Mouse (Mus musculus): ENCODE results near the gene Camk2g. TPM values are rescaled to one million over a fixed set of nuclear protein-coding genes. Genes with fewer than 3 reads are reported as not detected.

The Camk2g gene
- polyA plus RNA-seq, 1 experiment = 287 TPM

DNA sequence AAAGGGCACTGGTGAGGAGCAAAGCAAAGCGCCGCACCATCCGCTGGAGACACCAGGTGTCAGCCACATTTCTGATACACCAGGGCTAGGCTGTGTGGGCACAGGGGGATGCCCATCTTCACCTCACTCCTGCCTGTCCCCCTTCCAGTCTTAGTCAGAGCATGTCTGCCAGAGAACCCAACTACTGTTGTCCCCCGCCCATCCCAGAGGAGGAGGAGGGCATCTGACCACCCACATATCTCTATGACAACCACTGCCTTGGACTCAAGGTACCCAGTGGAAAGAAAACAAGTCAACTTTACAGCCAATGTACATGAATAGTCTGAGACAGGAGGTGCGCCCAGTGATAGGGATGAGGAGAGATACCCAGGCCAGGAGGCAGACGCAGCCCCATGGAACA, 2.9 kb downstream of the Camk2g start:
- H3K4me1 ChIP-seq (ENCODE audit: control insufficient read depth, insufficient read depth, low read length) = peaks cover 20% of the 10 kb centered on the region
- H3K4me3 ChIP-seq (ENCODE audit: insufficient read depth, low read length) = peak overlapping the region; percentile 48; the same call in 1 of the 2 replicates
- TF ChIP-seq CTCF (IDR thresholded peaks at IDR 0.05; ENCODE audit: extremely low read depth, insufficient read depth, low read length) = no peak
- TF ChIP-seq POLR2A (IDR thresholded peaks at IDR 0.05; ENCODE audit: extremely low read depth, insufficient read depth, low read length) = no peak
- peak overlapping the region; percentile 62 for H3K27ac ChIP-seq (ENCODE audit: insufficient read depth, low read length)

- no peak for TF ChIP-seq POLR2A (IDR thresholded peaks at IDR 0.05; ENCODE audit: extremely low read depth, insufficient read depth, low read length)
- TF ChIP-seq CTCF (IDR thresholded peaks at IDR 0.05; ENCODE audit: extremely low read depth, insufficient read depth, low read length) = no peak
- Histone ChIP-seq H3K27ac (ENCODE audit: insufficient read depth, low read length) (peak overlapping the region; percentile 62), H3K4me3 (ENCODE audit: insufficient read depth, low read length) (peak overlapping the region; percentile 48), H3K4me1 (ENCODE audit: control insufficient read depth, insufficient read depth, low read length) (peaks cover 22% of the 10 kb centered on the region)
Observed at GRCm38 (mm10) chr14:20790445-20790844, 3.4 kb downstream of the Camk2g start.

GRCm38 (mm10) chr14:20789593-20789992, 4.3 kb downstream of the Camk2g start:
- H3K4me3 ChIP-seq (ENCODE audit: insufficient read depth, low read length) = no peak overlapping the region
- peaks cover 23% of the 10 kb centered on the region for H3K4me1 ChIP-seq (ENCODE audit: control insufficient read depth, insufficient read depth, low read length)
- 0 out of 2 replicates have a peak overlapping the region, but pooled peaks have one; percentile 6 for H3K27ac ChIP-seq (ENCODE audit: insufficient read depth, low read length)
- TF ChIP-seq CTCF (IDR thresholded peaks at IDR 0.05; ENCODE audit: extremely low read depth, insufficient read depth, low read length) = no peak
- TF ChIP-seq POLR2A (IDR thresholded peaks at IDR 0.05; ENCODE audit: extremely low read depth, insufficient read depth, low read length) = no peak

DNA sequence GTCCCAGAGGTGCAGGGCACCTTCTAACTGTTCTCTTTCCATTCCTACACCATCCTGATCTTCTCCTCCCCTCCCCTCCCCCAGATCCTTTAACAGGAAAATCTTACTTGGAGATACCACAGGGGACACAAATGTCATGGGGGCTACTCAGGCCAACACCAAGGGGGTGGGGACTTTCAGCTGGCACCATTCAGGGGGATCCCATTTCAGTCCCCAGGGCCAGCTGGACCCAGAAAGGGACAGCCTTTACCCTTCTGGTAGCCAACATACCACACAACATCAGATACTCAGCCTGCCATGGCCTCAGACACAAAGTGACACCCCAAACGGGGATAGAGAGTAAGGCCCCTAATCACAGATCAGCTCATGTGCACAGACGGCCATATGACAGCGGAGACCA, 5.7 kb downstream of the Camk2g start:
- H3K4me1 ChIP-seq (ENCODE audit: control insufficient read depth, insufficient read depth, low read length) = peaks cover 23% of the 10 kb centered on the region
- no peak overlapping the region for H3K27ac ChIP-seq (ENCODE audit: insufficient read depth, low read length)
- H3K4me3 ChIP-seq (ENCODE audit: insufficient read depth, low read length) = no peak overlapping the region
- TF ChIP-seq POLR2A (IDR thresholded peaks at IDR 0.05; ENCODE audit: extremely low read depth, insufficient read depth, low read length) (no peak), CTCF (IDR thresholded peaks at IDR 0.05; ENCODE audit: extremely low read depth, insufficient read depth, low read length) (no peak)

GRCm38 (mm10) chr14:20786611-20787015, 7.3 kb downstream of the Camk2g start:
- Histone ChIP-seq H3K27ac (ENCODE audit: insufficient read depth, low read length) (peak overlapping the region; percentile 57; the same call in 1 of the 2 replicates), H3K4me3 (ENCODE audit: insufficient read depth, low read length) (no peak overlapping the region)

GRCm38 (mm10) chr14:20786020-20786419, 7.9 kb downstream of the Camk2g start:
- H3K27ac ChIP-seq (ENCODE audit: insufficient read depth, low read length) = peak overlapping the region; percentile 57; the same call in 1 of the 2 replicates
- no peak overlapping the region for H3K4me3 ChIP-seq (ENCODE audit: insufficient read depth, low read length)
- TF ChIP-seq CTCF (IDR thresholded peaks at IDR 0.05; ENCODE audit: extremely low read depth, insufficient read depth, low read length) = no peak
- no peak for TF ChIP-seq POLR2A (IDR thresholded peaks at IDR 0.05; ENCODE audit: extremely low read depth, insufficient read depth, low read length)
- peaks cover 17% of the 10 kb centered on the region for H3K4me1 ChIP-seq (ENCODE audit: control insufficient read depth, insufficient read depth, low read length)

More at GRCm38 (mm10) chr14:20786611-20787015, 7.3 kb downstream of the Camk2g start:
- H3K4me1 ChIP-seq (ENCODE audit: control insufficient read depth, insufficient read depth, low read length) = peaks cover 22% of the 10 kb centered on the region
- TF ChIP-seq CTCF (IDR thresholded peaks at IDR 0.05; ENCODE audit: extremely low read depth, insufficient read depth, low read length) (no peak), POLR2A (IDR thresholded peaks at IDR 0.05; ENCODE audit: extremely low read depth, insufficient read depth, low read length) (no peak)

- peaks cover 17% of the 10 kb centered on the region for H3K4me1 ChIP-seq (ENCODE audit: control insufficient read depth, insufficient read depth, low read length)
- TF ChIP-seq CTCF (IDR thresholded peaks at IDR 0.05; ENCODE audit: extremely low read depth, insufficient read depth, low read length) (no peak), POLR2A (IDR thresholded peaks at IDR 0.05; ENCODE audit: extremely low read depth, insufficient read depth, low read length) (no peak)
- H3K4me3 ChIP-seq (ENCODE audit: insufficient read depth, low read length) = no peak overlapping the region
- 0 out of 2 replicates have a peak overlapping the region, but pooled peaks have one; percentile 5 for H3K27ac ChIP-seq (ENCODE audit: insufficient read depth, low read length)
Observed at GRCm38 (mm10) chr14:20785231-20785630, 8.7 kb downstream of the Camk2g start.

DNA sequence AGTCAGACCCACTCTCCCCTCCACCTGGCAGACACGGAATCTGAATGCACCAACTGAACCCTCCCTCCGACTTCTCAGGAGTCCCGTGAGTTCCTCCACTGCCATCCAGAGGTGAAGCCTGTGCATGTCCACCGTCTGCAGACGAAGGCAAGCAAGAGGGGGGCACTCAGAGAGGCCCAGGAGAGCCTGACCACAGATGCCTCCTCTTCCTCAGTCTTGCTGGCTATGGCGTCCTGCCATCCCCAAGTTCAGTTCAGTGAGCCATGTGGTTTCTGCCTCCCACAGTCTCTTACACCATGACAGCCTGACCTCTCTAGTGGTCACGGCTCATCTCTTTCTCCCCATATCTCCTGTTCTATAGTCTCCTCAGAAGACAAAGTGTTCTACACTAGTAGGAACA, 9.2 kb downstream of the Camk2g start:
- H3K27ac ChIP-seq (ENCODE audit: insufficient read depth, low read length) = no peak overlapping the region
- no peak overlapping the region for H3K4me3 ChIP-seq (ENCODE audit: insufficient read depth, low read length)
- peaks cover 16% of the 10 kb centered on the region for H3K4me1 ChIP-seq (ENCODE audit: control insufficient read depth, insufficient read depth, low read length)
- TF ChIP-seq CTCF (IDR thresholded peaks at IDR 0.05; ENCODE audit: extremely low read depth, insufficient read depth, low read length) = no peak
- no peak for TF ChIP-seq POLR2A (IDR thresholded peaks at IDR 0.05; ENCODE audit: extremely low read depth, insufficient read depth, low read length)

- Histone ChIP-seq H3K4me3 (ENCODE audit: insufficient read depth, low read length) (no peak overlapping the region), H3K4me1 (ENCODE audit: control insufficient read depth, insufficient read depth, low read length) (peaks cover 15% of the 10 kb centered on the region), H3K27ac (ENCODE audit: insufficient read depth, low read length) (no peak overlapping the region)
- TF ChIP-seq POLR2A (IDR thresholded peaks at IDR 0.05; ENCODE audit: extremely low read depth, insufficient read depth, low read length) (no peak), CTCF (IDR thresholded peaks at IDR 0.05; ENCODE audit: extremely low read depth, insufficient read depth, low read length) (no peak)
Observed at GRCm38 (mm10) chr14:20783526-20783925, 10.4 kb downstream of the Camk2g start.

GRCm38 (mm10) chr14:20782860-20783259, 11.0 kb downstream of the Camk2g start:
- peaks cover 15% of the 10 kb centered on the region for H3K4me1 ChIP-seq (ENCODE audit: control insufficient read depth, insufficient read depth, low read length)
- TF ChIP-seq POLR2A (IDR thresholded peaks at IDR 0.05; ENCODE audit: extremely low read depth, insufficient read depth, low read length) = no peak
- no peak for TF ChIP-seq CTCF (IDR thresholded peaks at IDR 0.05; ENCODE audit: extremely low read depth, insufficient read depth, low read length)
- no peak overlapping the region for H3K27ac ChIP-seq (ENCODE audit: insufficient read depth, low read length)
- no peak overlapping the region for H3K4me3 ChIP-seq (ENCODE audit: insufficient read depth, low read length)

Data from cortical plate, adult 2 months (tissue).